Mouse (Mus musculus) intestine, embryonic 14.5 days (tissue): ENCODE results near the gene Ptprm. TPM values are rescaled to one million over a fixed set of nuclear protein-coding genes. Genes with fewer than 3 reads are reported as not detected.

Experiments
- ATAC-seq: fragments of 200-750 bp; cut with Nextera tagmentation; replicated peaks from 2 replicates; pipeline ENCODE4 v1.8.0; 2017; ENCODE audit warnings: low read depth, moderate number of reproducible peaks, moderate TSS enrichment, moderate library complexity; ENCODE audit not compliant: low FRiP score, low TSS enrichment
- DNase-seq: peaks from one replicate; pipeline ENCODE4 v3.0.0-alpha.2; 2018; ENCODE audit warnings: low spot score
- H3K27ac ChIP-seq: fragments of 300-500 bp; sonication (generic); 2 replicates; pipeline ENCODE4 v1.5.1; 2014; ENCODE audit warnings: low read depth, mild to moderate bottlenecking, control low read depth
- H3K27me3 ChIP-seq: fragments of 300-500 bp; sonication (generic); replicated peaks from 2 replicates; pipeline ENCODE4 v1.6.1; 2014; ENCODE audit warnings: low read length, control low read depth; ENCODE audit not compliant: control insufficient read depth, insufficient read depth
- H3K36me3 ChIP-seq: fragments of 300-500 bp; sonication (generic); 2 replicates; pipeline ENCODE4 v1.6.1; 2014; ENCODE audit warnings: low read length, control low read depth; ENCODE audit not compliant: control insufficient read depth, insufficient read depth
- H3K4me1 ChIP-seq: fragments of 300-500 bp; sonication (generic); replicated peaks from 2 replicates; pipeline ENCODE4 v1.6.1; 2014; ENCODE audit warnings: low read length, control low read depth, mixed read lengths; ENCODE audit not compliant: control insufficient read depth, insufficient read depth
- H3K4me2 ChIP-seq: fragments of 300-500 bp; sonication (generic); 2 replicates; pipeline ENCODE4 v1.6.1; 2014; ENCODE audit warnings: low read length
- H3K4me3 ChIP-seq: fragments of 300-500 bp; sonication (generic); 2 replicates; pipeline ENCODE4 v1.5.1; 2014; ENCODE audit warnings: low read depth, low read length, control low read depth, mixed read lengths
- H3K9ac ChIP-seq: fragments of 300-500 bp; sonication (generic); 2 replicates; pipeline ENCODE4 v1.6.1; 2014; ENCODE audit warnings: mild to moderate bottlenecking, low read length
- H3K9me3 ChIP-seq: fragments of 300-500 bp; sonication (generic); 2 replicates; pipeline ENCODE4 v1.6.1; 2016; ENCODE audit warnings: low read length, control low read depth; ENCODE audit not compliant: control insufficient read depth
- WGBS: fragments of 180-500 bp; shearing (Covaris S2); extraction: QIAGEN DNeasy Blood & Tissue Kit; methylation state at CpG from one replicate; pipeline ENCODE4 v1.1.7; 2014; 5-methylcytosine and 5-hydroxymethylcytosine counted together
- polyA plus RNA-seq: library from polyadenylated mRNA; unstranded; fragments of >200 nt; fragmentation: Nextera tagmentation; extraction: Ambion mirVana; gene quantifications from 2 replicates; pipeline ENCODE4 v1.2.1, GENCODE M21; 2014

Gene Ptprm
- polyA plus RNA-seq, 1 experiment from 2014 or later, result 15.9 TPM

- H3K27ac ChIP-seq, result no peak overlapping the region
- no peak overlapping the region for H3K4me3 ChIP-seq
- 50% methylated on average over 4 of the region's 4 CpGs for WGBS
- no peak overlapping the region for H3K4me2 ChIP-seq
- no peaks in the 10 kb centered on the region for H3K36me3 ChIP-seq
- H3K9me3 ChIP-seq, result no peaks in the 10 kb centered on the region
- H3K9ac ChIP-seq, result no peak overlapping the region
- H3K4me1 ChIP-seq, result no peaks in the 10 kb centered on the region
- H3K27me3 ChIP-seq, result no peaks in the 10 kb centered on the region
- DNase-seq, result no peak
- no peak for ATAC-seq
Measured at GRCm38 (mm10) chr17:67031341-67031740, 322.9 kb downstream of the Ptprm start.

GRCm38 (mm10) chr17:67027274-67027673, 327.0 kb downstream of the Ptprm start:
- Histone ChIP-seq H3K27ac (no peak overlapping the region), H3K27me3 (no peaks in the 10 kb centered on the region), H3K9ac (no peak overlapping the region), H3K4me2 (no peak overlapping the region), H3K36me3 (no peaks in the 10 kb centered on the region), H3K4me1 (no peaks in the 10 kb centered on the region), H3K9me3 (no peaks in the 10 kb centered on the region), H3K4me3 (no peak overlapping the region)
- 87% methylated on average over 9 of the region's 9 CpGs for WGBS
- ATAC-seq (no peak), DNase-seq (no peak)

DNA sequence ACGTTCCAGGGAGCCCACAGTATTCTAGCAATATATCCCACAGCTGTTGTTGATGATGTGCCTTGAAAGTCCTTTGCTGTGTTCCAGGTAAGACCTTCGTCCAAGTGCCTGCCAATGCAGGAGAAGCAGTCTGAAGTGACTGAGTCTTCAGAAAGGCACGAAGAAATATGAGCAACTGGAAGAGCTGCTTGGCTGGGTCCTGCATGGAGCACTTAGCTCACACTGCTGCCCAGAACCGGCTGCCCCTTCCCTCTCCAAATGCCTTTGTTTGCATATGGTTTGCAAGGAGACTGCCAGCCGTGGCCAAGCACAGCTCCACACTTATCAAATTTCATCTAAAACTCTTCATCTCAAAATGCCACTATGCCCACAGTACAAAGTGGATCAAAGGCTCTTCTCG, 337.8 kb downstream of the Ptprm start:
- DNase-seq (no peak), ATAC-seq (no peak)
- Histone ChIP-seq H3K4me1 (no peaks in the 10 kb centered on the region), H3K4me3 (no peak overlapping the region), H3K9me3 (no peaks in the 10 kb centered on the region), H3K4me2 (no peak overlapping the region), H3K36me3 (no peaks in the 10 kb centered on the region), H3K27me3 (no peaks in the 10 kb centered on the region), H3K9ac (no peak overlapping the region), H3K27ac (no peak overlapping the region)
- WGBS, result 71% methylated on average over 6 of the region's 6 CpGs

DNA sequence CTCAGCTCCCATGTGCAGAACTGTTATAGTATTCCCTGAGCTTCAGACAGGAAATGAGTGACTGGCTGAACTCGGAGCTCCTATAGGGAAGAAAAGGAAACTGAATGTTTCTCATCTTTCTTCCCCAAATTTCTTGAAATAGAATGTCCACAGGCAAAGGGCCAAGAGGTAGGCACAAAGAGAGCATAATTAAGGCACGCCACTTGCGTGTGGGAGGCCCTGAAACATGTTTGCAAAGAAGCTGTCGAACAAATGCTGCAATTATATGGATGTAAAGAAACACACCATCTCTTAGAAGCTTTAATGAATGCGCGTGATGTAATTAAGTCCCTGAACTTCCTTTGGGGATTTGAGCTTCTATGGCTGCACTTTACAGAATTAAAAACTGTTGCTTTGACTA, 341.0 kb downstream of the Ptprm start:
- Histone ChIP-seq H3K4me3 (no peak overlapping the region), H3K4me2 (no peak overlapping the region), H3K27ac (no peak overlapping the region), H3K9ac (no peak overlapping the region), H3K4me1 (no peaks in the 10 kb centered on the region), H3K27me3 (no peaks in the 10 kb centered on the region), H3K36me3 (no peaks in the 10 kb centered on the region), H3K9me3 (no peaks in the 10 kb centered on the region)
- no peak for DNase-seq
- ATAC-seq, result no peak
- WGBS, result 88% methylated on average over 6 of the region's 6 CpGs

DNA sequence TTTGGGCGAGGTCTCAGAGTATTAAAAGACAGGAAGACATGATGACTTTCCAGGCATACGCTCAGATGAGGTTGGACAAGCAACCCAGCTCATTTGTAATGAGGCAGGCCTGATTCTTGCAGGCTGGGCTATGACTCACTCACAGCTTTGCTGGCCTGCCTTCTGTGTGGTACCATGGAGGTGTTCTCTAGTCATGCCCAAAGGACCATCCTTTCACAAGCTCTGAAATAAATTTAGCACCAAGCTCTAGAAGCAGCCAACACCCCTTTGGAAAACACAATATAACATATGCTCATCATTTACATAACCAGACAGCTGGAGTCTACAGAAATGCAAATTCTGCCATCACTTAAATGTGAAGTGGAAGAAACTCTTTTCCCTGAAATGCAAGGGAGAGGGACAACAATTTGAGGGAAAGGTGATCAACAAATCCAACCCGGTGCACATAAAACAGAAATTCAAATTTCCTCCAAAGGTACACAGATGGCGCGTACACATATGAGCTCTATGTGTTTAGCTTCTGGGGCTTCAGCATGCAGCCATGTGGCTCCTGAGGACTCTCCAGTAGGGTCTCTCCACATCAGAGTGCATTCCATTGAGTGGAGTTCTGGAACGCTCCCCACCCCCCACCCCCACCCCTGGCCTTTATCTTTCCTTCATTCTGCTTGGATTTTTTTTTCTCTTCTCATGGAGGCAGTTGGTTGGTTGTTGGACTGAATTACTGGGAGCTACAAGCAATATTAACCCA, 342.2 kb downstream of the Ptprm start:
- Histone ChIP-seq H3K27me3 (no peaks in the 10 kb centered on the region), H3K27ac (no peak overlapping the region), H3K36me3 (no peaks in the 10 kb centered on the region), H3K9ac (no peak overlapping the region), H3K4me1 (no peaks in the 10 kb centered on the region), H3K4me2 (no peak overlapping the region), H3K4me3 (no peak overlapping the region), H3K9me3 (no peaks in the 10 kb centered on the region)
- DNase-seq (no peak), ATAC-seq (no peak)
- 91% methylated on average over 6 of the region's 6 CpGs for WGBS

DNA sequence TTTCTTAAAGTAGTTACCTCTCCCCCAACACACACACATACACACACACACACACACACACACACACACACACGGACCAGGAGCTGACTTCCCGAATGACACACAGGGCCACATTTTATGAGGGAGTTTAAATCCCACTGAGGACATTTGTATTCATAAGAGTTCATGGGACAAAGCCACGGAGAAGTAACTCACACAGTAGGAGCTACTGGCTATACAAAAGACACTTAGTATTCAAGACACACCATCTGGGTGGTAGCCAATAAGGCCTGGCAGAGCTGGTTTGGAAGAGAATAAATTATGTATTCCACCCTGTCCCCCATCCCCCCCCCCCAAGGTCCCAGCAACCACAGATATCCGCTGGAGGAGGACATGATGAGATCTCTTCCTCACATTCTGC, 344.1 kb downstream of the Ptprm start:
- DNase-seq, result no peak
- Histone ChIP-seq H3K27ac (no peak overlapping the region), H3K36me3 (no peaks in the 10 kb centered on the region), H3K4me3 (no peak overlapping the region), H3K4me1 (no peaks in the 10 kb centered on the region), H3K9me3 (no peaks in the 10 kb centered on the region; the same call in 1 of the 2 replicates), H3K9ac (no peak overlapping the region), H3K4me2 (no peak overlapping the region), H3K27me3 (no peaks in the 10 kb centered on the region)
- 91% methylated on average over 4 of the region's 4 CpGs for WGBS
- no peak for ATAC-seq

GRCm38 (mm10) chr17:67008137-67008536, 346.1 kb downstream of the Ptprm start:
- 94% methylated on average over 9 of the region's 9 CpGs for WGBS
- H3K36me3 ChIP-seq, result no peaks in the 10 kb centered on the region
- no peaks in the 10 kb centered on the region for H3K27me3 ChIP-seq
- no peak overlapping the region for H3K27ac ChIP-seq
- no peaks in the 10 kb centered on the region for H3K4me1 ChIP-seq
- H3K4me3 ChIP-seq, result no peak overlapping the region
- no peak overlapping the region for H3K4me2 ChIP-seq
- H3K9me3 ChIP-seq, result no peaks in the 10 kb centered on the region; the same call in 1 of the 2 replicates
- ATAC-seq, result no peak
- H3K9ac ChIP-seq, result no peak overlapping the region
- DNase-seq, result no peak

- no peak for ATAC-seq
- DNase-seq, result no peak
Measured at GRCm38 (mm10) chr17:67006740-67007385, 347.4 kb downstream of the Ptprm start.

GRCm38 (mm10) chr17:66996882-66997281, 357.4 kb downstream of the Ptprm start:
- no peak overlapping the region for H3K27ac ChIP-seq
- no peak for ATAC-seq
- no peak for DNase-seq
- H3K9ac ChIP-seq, result no peak overlapping the region
- peaks cover 10% of the 10 kb centered on the region; the same call in 1 of the 2 replicates for H3K9me3 ChIP-seq
- WGBS, result 53% methylated on average over 2 of the region's 2 CpGs
- no peaks in the 10 kb centered on the region for H3K36me3 ChIP-seq
- H3K4me1 ChIP-seq, result no peaks in the 10 kb centered on the region
- no peak overlapping the region for H3K4me3 ChIP-seq
- no peak overlapping the region for H3K4me2 ChIP-seq
- H3K27me3 ChIP-seq, result no peaks in the 10 kb centered on the region

More at GRCm38 (mm10) chr17:67006740-67007385, 347.4 kb downstream of the Ptprm start:
- Histone ChIP-seq H3K4me3 (no peak overlapping the region), H3K9ac (no peak overlapping the region), H3K27me3 (no peaks in the 10 kb centered on the region), H3K4me2 (no peak overlapping the region), H3K27ac (no peak overlapping the region; the same call in 1 of the 2 replicates), H3K36me3 (no peaks in the 10 kb centered on the region), H3K9me3 (no peaks in the 10 kb centered on the region; the same call in 1 of the 2 replicates), H3K4me1 (no peaks in the 10 kb centered on the region)
- 71% methylated on average over 14 of the region's 14 CpGs for WGBS
